Mouse (Mus musculus) liver, embryonic 15.5 days (tissue): ENCODE results near the gene Rnf214. TPM values are rescaled to one million over a fixed set of nuclear protein-coding genes. Genes with fewer than 3 reads are reported as not detected.

Experiments used
- ATAC-seq: fragments of 200-750 bp; cut with Nextera tagmentation; 2 replicates; pipeline ENCODE4 v1.8.0; 2017; ENCODE audit warnings: moderate number of reproducible peaks, mild to moderate bottlenecking, moderate library complexity; ENCODE audit not compliant: insufficient read depth
- H3K27ac ChIP-seq: fragments of 300-500 bp; sonication (generic); replicated peaks from 2 replicates; pipeline ENCODE4 v1.5.1; 2015; ENCODE audit warnings: mild to moderate bottlenecking, inconsistent platforms
- H3K27me3 ChIP-seq: fragments of 300-500 bp; sonication (generic); 2 replicates; pipeline ENCODE4 v1.6.1; 2015; ENCODE audit warnings: mild to moderate bottlenecking, inconsistent platforms
- H3K36me3 ChIP-seq: fragments of 300-500 bp; sonication (generic); replicated peaks from 2 replicates; pipeline ENCODE4 v1.6.1; 2015; ENCODE audit warnings: moderate library complexity, mild to moderate bottlenecking, inconsistent platforms
- H3K4me1 ChIP-seq: fragments of 300-500 bp; sonication (generic); replicated peaks from 2 replicates; pipeline ENCODE4 v1.6.1; 2015; ENCODE audit warnings: inconsistent platforms
- H3K4me2 ChIP-seq: fragments of 300-500 bp; sonication (generic); 2 replicates; pipeline ENCODE4 v1.6.1; 2015; ENCODE audit warnings: moderate library complexity, mild to moderate bottlenecking, inconsistent platforms
- H3K4me3 ChIP-seq: fragments of 300-500 bp; sonication (generic); replicated peaks from 2 replicates; pipeline ENCODE4 v1.5.1; 2015; ENCODE audit warnings: mild to moderate bottlenecking, inconsistent platforms
- H3K9ac ChIP-seq: fragments of 300-500 bp; sonication (generic); 2 replicates; pipeline ENCODE4 v1.6.1; 2015; ENCODE audit warnings: moderate library complexity, mild to moderate bottlenecking, inconsistent platforms
- H3K9me3 ChIP-seq: fragments of 300-500 bp; sonication (generic); replicated peaks from 2 replicates; pipeline ENCODE4 v1.6.1; 2016; ENCODE audit warnings: inconsistent platforms
- WGBS: fragments of 180-500 bp; shearing (Covaris S2); methylation state at CpG from one replicate; pipeline ENCODE4 v1.1.7; 2015; ENCODE audit warnings: mixed read lengths; ENCODE audit not compliant: insufficient replicate concordance; 5-methylcytosine and 5-hydroxymethylcytosine counted together
- polyA plus RNA-seq: library from polyadenylated mRNA; unstranded; fragments of >200 nt; fragmentation: Nextera tagmentation; extraction: Ambion mirVana; gene quantifications from 2 replicates; pipeline ENCODE4 v1.2.1, GENCODE M21; 2015

The Rnf214 gene
- polyA plus RNA-seq, 1 experiment from 2014 or later, result 15.2 TPM

- H3K4me2 ChIP-seq, result peak within 1 kb of the TSS; percentile 65
- no peaks in the 10 kb centered on the region for H3K9me3 ChIP-seq
- H3K36me3 ChIP-seq, result no peaks in the 10 kb centered on the region
- peak; percentile 33; the same call in 1 of the 2 replicates for ATAC-seq
- H3K9ac ChIP-seq, result peak within 1 kb of the TSS; percentile 57
- H3K27ac ChIP-seq, result 0 out of 2 replicates have a peak within 1 kb of the TSS, but pooled peaks have one; percentile 24
- peaks cover 29% of the 10 kb centered on the region for H3K27me3 ChIP-seq
- WGBS, result 2% methylated on average over 40 of the region's 40 CpGs
- H3K4me3 ChIP-seq, result peak within 1 kb of the TSS; percentile 61
- peaks cover 32% of the 10 kb centered on the region for H3K4me1 ChIP-seq
Measured at GRCm38 (mm10) chr9:45838434-45839138, 68.1 kb downstream of the Rnf214 start, which contains the start of gene Bace1. Bace1 (plus strand) TSS chr9:45838580.

GRCm38 (mm10) chr9:45838069-45838433 lies 68.7 kb downstream of the Rnf214 start:
- ATAC-seq, result no peak
- WGBS, result 25% methylated on average over 4 of the region's 4 CpGs
- no peak overlapping the region for H3K9ac ChIP-seq

GRCm38 (mm10) chr9:45833461-45833860 lies 73.2 kb downstream of the Rnf214 start:
- Histone ChIP-seq H3K27ac (no peak overlapping the region), H3K36me3 (no peaks in the 10 kb centered on the region), H3K27me3 (peaks cover 6% of the 10 kb centered on the region), H3K4me3 (no peak overlapping the region), H3K4me1 (peaks cover 7% of the 10 kb centered on the region), H3K9me3 (no peaks in the 10 kb centered on the region), H3K4me2 (no peak overlapping the region), H3K9ac (no peak overlapping the region)
- ATAC-seq, result no peak
- 67% methylated on average over 2 of the region's 2 CpGs for WGBS

More at GRCm38 (mm10) chr9:45838069-45838433, 68.7 kb downstream of the Rnf214 start:
- Histone ChIP-seq H3K36me3 (no peaks in the 10 kb centered on the region), H3K4me3 (peak overlapping the region; percentile 61; the same call in 1 of the 2 replicates), H3K27ac (no peak overlapping the region), H3K9me3 (no peaks in the 10 kb centered on the region), H3K4me2 (peak overlapping the region; percentile 65), H3K27me3 (peaks cover 29% of the 10 kb centered on the region), H3K4me1 (peaks cover 30% of the 10 kb centered on the region)

GRCm38 (mm10) chr9:45832898-45833297 lies 73.8 kb downstream of the Rnf214 start:
- Histone ChIP-seq H3K4me1 (peaks cover 10% of the 10 kb centered on the region), H3K4me3 (no peak overlapping the region), H3K4me2 (no peak overlapping the region), H3K36me3 (no peaks in the 10 kb centered on the region), H3K27me3 (peaks cover 1% of the 10 kb centered on the region; the same call in 1 of the 2 replicates), H3K27ac (no peak overlapping the region), H3K9ac (no peak overlapping the region), H3K9me3 (no peaks in the 10 kb centered on the region)
- WGBS, result 65% methylated on average over 2 of the region's 2 CpGs
- ATAC-seq, result no peak

DNA sequence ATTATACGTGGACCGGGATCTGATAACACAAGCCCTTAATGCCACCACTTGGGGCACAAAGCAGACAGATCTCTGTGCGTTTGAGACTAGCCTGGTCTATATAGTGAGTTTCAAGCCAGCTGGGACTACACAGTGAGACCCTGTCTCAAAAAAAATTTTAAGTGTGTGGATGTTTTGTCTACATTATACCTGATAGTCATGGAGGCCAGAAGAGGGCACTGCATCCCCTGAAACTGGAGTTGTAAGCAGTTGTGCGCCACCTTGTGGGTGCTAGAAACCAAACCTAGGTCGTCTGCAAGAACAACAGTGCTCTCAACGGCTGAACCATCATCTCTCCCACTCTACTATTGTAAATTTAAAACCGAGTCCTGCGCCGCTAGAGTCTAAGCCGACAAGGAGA lies 77.6 kb downstream of the Rnf214 start:
- peak overlapping the region; percentile 82 for H3K4me2 ChIP-seq
- WGBS, result 32% methylated on average over 10 of the region's 10 CpGs
- no peaks in the 10 kb centered on the region for H3K9me3 ChIP-seq
- H3K36me3 ChIP-seq, result no peaks in the 10 kb centered on the region
- no peak overlapping the region for H3K9ac ChIP-seq
- no peak for ATAC-seq
- peaks cover 17% of the 10 kb centered on the region for H3K4me1 ChIP-seq
- H3K27me3 ChIP-seq, result no peaks in the 10 kb centered on the region
- H3K27ac ChIP-seq, result 0 out of 2 replicates have a peak overlapping the region, but pooled peaks have one; percentile 38
- peak overlapping the region; percentile 69 for H3K4me3 ChIP-seq

- Histone ChIP-seq H3K4me1 (peaks cover 17% of the 10 kb centered on the region), H3K36me3 (no peaks in the 10 kb centered on the region), H3K9me3 (no peaks in the 10 kb centered on the region), H3K4me3 (peak within 1 kb of the TSS; percentile 69), H3K27ac (peak within 1 kb of the TSS; percentile 45; the same call in 1 of the 2 replicates), H3K4me2 (peak within 1 kb of the TSS; percentile 82), H3K9ac (peak within 1 kb of the TSS; percentile 57), H3K27me3 (no peaks in the 10 kb centered on the region)
- ATAC-seq, result peak; percentile 94
- WGBS, result under 1% methylated on average over 31 of the region's 31 CpGs
Measured at GRCm38 (mm10) chr9:45828291-45828963, 78.3 kb downstream of the Rnf214 start, which contains the start of gene Cep164. Cep164 (minus strand) TSS chr9:45828691.

- peak; percentile 40 for ATAC-seq
- 9% methylated on average over 23 of the region's 23 CpGs for WGBS
- peak overlapping the region; percentile 45; the same call in 1 of the 2 replicates for H3K27ac ChIP-seq
Measured at GRCm38 (mm10) chr9:45827663-45828290, 78.9 kb downstream of the Rnf214 start.

DNA sequence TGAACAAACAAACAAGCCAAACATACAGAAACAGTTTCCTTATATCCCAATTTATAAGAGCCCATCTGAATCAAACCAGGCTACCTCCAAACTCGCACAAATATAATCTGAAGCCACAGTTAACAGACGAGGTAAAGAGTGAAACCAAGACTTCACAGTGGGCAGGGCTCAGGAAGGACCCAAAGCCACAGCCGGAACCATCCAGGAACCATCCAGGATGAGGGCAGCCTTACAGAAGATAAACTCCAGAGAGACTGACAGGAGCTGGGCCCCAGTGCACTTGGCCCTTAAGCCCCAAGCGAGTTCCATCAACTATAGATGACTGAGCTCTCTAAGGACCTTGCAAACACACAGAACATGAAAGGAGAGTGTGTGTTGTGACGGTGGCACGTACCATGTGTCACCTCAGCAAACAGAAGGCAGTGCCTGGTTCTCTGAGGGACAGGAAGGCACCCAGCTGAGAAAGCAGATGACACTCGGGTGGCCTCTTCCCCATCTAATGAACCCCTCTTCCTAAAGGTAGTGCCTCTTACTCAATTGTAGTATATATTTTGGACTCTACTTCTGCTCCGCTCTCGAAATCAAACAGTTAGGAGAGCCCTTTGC lies 88.2 kb downstream of the Rnf214 start:
- no peak for ATAC-seq
- no peak overlapping the region for H3K4me2 ChIP-seq
- no peaks in the 10 kb centered on the region for H3K9me3 ChIP-seq
- no peaks in the 10 kb centered on the region for H3K27me3 ChIP-seq
- 40% methylated on average over 9 of the region's 9 CpGs for WGBS
- 0 out of 2 replicates have a peak, but pooled peaks cover 4% of the 10 kb centered on the region for H3K36me3 ChIP-seq
- no peak overlapping the region for H3K9ac ChIP-seq
- H3K4me3 ChIP-seq, result no peak overlapping the region
- no peak overlapping the region for H3K27ac ChIP-seq
- H3K4me1 ChIP-seq, result 0 out of 2 replicates have a peak, but pooled peaks cover 4% of the 10 kb centered on the region

More at GRCm38 (mm10) chr9:45827663-45828290, 78.9 kb downstream of the Rnf214 start:
- Histone ChIP-seq H3K4me1 (peaks cover 17% of the 10 kb centered on the region), H3K27me3 (no peaks in the 10 kb centered on the region), H3K9me3 (no peaks in the 10 kb centered on the region), H3K36me3 (no peaks in the 10 kb centered on the region), H3K4me3 (peak overlapping the region; percentile 69), H3K4me2 (peak overlapping the region; percentile 82), H3K9ac (peak overlapping the region; percentile 57)

- Histone ChIP-seq H3K27ac (no peak overlapping the region), H3K4me3 (no peak overlapping the region), H3K4me1 (0 out of 2 replicates have a peak, but pooled peaks cover 4% of the 10 kb centered on the region), H3K27me3 (no peaks in the 10 kb centered on the region), H3K4me2 (no peak overlapping the region), H3K36me3 (0 out of 2 replicates have a peak, but pooled peaks cover 4% of the 10 kb centered on the region), H3K9me3 (no peaks in the 10 kb centered on the region), H3K9ac (no peak overlapping the region)
- WGBS, result 53% methylated on average over 10 of the region's 10 CpGs
- no peak for ATAC-seq
Measured at GRCm38 (mm10) chr9:45815525-45815924, 91.2 kb downstream of the Rnf214 start.

- 76% methylated on average over 9 of the region's 9 CpGs for WGBS
- Histone ChIP-seq H3K4me2 (no peak overlapping the region), H3K27ac (no peak overlapping the region), H3K4me1 (0 out of 2 replicates have a peak, but pooled peaks cover 4% of the 10 kb centered on the region), H3K27me3 (no peaks in the 10 kb centered on the region), H3K4me3 (no peak overlapping the region), H3K9me3 (no peaks in the 10 kb centered on the region), H3K9ac (no peak overlapping the region), H3K36me3 (0 out of 2 replicates have a peak, but pooled peaks cover 4% of the 10 kb centered on the region)
- no peak for ATAC-seq
Measured at GRCm38 (mm10) chr9:45815113-45815512, 91.6 kb downstream of the Rnf214 start.
